Mouse (Mus musculus): Measurements from ENCODE around the gene Nemp2. TPM values are rescaled to one million over a fixed set of nuclear protein-coding genes. Genes with fewer than 3 reads are reported as not detected.

Nemp2 gene
- polyA plus RNA-seq, 1 experiment: 29.5 TPM

DNA sequence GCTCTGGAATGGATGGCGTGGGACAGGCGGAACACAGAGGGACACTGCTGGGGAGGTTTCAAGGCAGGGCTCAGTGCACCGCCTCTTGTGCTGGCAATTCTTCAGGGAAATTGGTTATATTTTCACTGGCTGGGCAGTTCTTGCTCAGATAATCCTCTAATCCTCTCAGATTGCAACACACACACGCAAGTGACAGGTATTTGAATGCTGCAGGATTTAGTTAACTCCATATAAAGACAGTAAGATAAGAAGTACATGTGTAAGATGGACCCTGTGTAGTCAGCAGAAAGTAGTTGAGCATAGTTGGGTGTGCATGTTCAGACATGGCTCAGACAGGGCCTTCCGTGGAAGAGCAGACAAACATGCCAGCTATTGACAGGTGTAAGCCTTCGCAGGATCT lies 3.7 kb downstream of the Nemp2 start:
- 0 out of 2 replicates have a peak, but pooled peaks cover 2% of the 10 kb centered on the region for H3K4me1 ChIP-seq (replicated peaks; ENCODE audit: control insufficient read depth, insufficient read depth, low read length)
- no peaks in the 10 kb centered on the region for H3K27me3 ChIP-seq (ENCODE audit: control insufficient read depth, insufficient read depth, low read length)
- WGBS: 95% methylated on average over 6 of the region's 6 CpGs
- peaks cover 16% of the 10 kb centered on the region for H3K36me3 ChIP-seq (ENCODE audit: control insufficient read depth, insufficient read depth, low read length)
- TF ChIP-seq CTCF (IDR thresholded peaks at IDR 0.05; ENCODE audit: borderline replicate concordance, control insufficient read depth, extremely low read depth, insufficient read depth, low read length, poor library complexity) (no peak), POLR2A (IDR thresholded peaks at IDR 0.05; ENCODE audit: control insufficient read depth, extremely low read depth, insufficient read depth, low read length, poor library complexity) (no peak)
- DNase-seq: no peak
- H3K4me3 ChIP-seq (ENCODE audit: control insufficient read depth, insufficient read depth, low read length): no peak overlapping the region
- H3K27ac ChIP-seq (ENCODE audit: control insufficient read depth, insufficient read depth, low read length): no peak overlapping the region

DNA sequence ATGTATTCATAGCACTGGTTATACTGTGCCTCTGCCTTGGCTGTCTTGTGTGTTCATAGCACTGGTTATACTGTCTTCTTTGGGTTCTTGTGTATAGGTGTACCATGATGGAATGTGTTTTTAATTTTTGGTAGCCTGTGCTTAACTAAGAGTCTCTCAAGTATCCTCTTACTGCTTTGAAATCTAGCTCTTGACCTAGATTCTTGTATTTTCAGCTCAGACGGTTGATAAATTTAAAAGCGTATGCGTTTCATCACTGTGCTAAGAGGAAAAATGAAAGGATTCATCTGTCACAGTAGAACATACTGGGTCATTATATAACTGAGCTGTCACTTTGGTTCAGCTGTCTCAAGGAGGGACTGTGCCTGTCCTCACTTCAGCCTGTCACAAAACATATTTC lies 5.4 kb downstream of the Nemp2 start:
- TF ChIP-seq CTCF (IDR thresholded peaks at IDR 0.05; ENCODE audit: borderline replicate concordance, control insufficient read depth, extremely low read depth, insufficient read depth, low read length, poor library complexity): no peak
- no peak for TF ChIP-seq POLR2A (IDR thresholded peaks at IDR 0.05; ENCODE audit: control insufficient read depth, extremely low read depth, insufficient read depth, low read length, poor library complexity)
- H3K27me3 ChIP-seq (ENCODE audit: control insufficient read depth, insufficient read depth, low read length): no peaks in the 10 kb centered on the region
- DNase-seq: no peak
- H3K27ac ChIP-seq (ENCODE audit: control insufficient read depth, insufficient read depth, low read length): no peak overlapping the region
- H3K36me3 ChIP-seq (ENCODE audit: control insufficient read depth, insufficient read depth, low read length): peaks cover 30% of the 10 kb centered on the region
- no peak overlapping the region for H3K4me3 ChIP-seq (ENCODE audit: control insufficient read depth, insufficient read depth, low read length)
- H3K4me1 ChIP-seq (replicated peaks; ENCODE audit: control insufficient read depth, insufficient read depth, low read length): 0 out of 2 replicates have a peak, but pooled peaks cover 2% of the 10 kb centered on the region
- WGBS: 97% methylated on average over 3 of the region's 3 CpGs

DNA sequence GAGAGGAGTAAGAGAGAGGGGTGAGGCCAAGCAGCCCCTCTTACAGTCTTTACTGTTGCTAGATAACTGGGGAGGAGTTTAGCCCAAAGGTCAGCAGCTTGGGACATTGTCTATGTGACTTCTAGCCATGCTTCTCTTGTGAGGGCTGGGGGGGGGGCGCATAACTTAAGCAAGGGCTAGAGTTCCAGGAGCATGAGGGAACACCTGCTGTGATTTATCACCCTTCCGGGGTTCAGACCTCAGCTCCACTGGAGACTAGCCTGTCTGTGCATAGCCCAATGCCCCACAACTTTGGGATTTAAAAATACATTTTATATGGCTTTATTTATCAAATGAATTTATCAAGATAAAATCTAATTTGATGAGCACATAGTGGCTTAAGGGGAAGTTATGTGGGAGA lies 7.6 kb downstream of the Nemp2 start:
- H3K4me1 ChIP-seq (replicated peaks; ENCODE audit: control insufficient read depth, insufficient read depth, low read length): 0 out of 2 replicates have a peak, but pooled peaks cover 2% of the 10 kb centered on the region
- 97% methylated on average over 2 of the region's 2 CpGs for WGBS

DNA sequence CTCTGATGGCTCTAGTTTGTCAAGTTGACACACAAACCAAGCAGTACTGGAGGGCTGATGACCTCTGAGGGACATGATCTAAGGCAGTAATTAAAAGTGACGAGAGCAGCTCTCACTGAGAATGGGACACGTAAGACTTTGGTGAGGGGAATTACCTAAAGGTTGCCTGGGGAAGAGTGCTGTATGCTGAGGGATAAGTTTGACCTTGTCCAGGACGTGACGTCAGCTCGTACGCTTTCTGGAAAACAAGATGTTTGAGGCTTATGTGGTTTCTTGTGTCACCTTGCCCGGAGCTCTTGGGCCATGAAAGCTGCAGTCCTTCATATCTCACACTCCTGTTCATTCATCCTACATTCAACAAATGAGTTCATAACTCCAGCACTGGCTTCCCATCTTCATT lies 8.6 kb downstream of the Nemp2 start:
- Histone ChIP-seq H3K36me3 (ENCODE audit: control insufficient read depth, insufficient read depth, low read length) (peaks cover 39% of the 10 kb centered on the region), H3K27ac (ENCODE audit: control insufficient read depth, insufficient read depth, low read length) (no peak overlapping the region), H3K27me3 (ENCODE audit: control insufficient read depth, insufficient read depth, low read length) (no peaks in the 10 kb centered on the region), H3K4me1 (replicated peaks; ENCODE audit: control insufficient read depth, insufficient read depth, low read length) (0 out of 2 replicates have a peak, but pooled peaks cover 2% of the 10 kb centered on the region), H3K4me3 (ENCODE audit: control insufficient read depth, insufficient read depth, low read length) (no peak overlapping the region)
- DNase-seq: no peak
- TF ChIP-seq POLR2A (IDR thresholded peaks at IDR 0.05; ENCODE audit: control insufficient read depth, extremely low read depth, insufficient read depth, low read length, poor library complexity) (no peak), CTCF (IDR thresholded peaks at IDR 0.05; ENCODE audit: borderline replicate concordance, control insufficient read depth, extremely low read depth, insufficient read depth, low read length, poor library complexity) (no peak)
- WGBS: 87% methylated on average over 7 of the region's 7 CpGs

More for the DNA sequence above, 7.6 kb downstream of the Nemp2 start:
- Histone ChIP-seq H3K4me3 (ENCODE audit: control insufficient read depth, insufficient read depth, low read length) (no peak overlapping the region), H3K27me3 (ENCODE audit: control insufficient read depth, insufficient read depth, low read length) (no peaks in the 10 kb centered on the region), H3K36me3 (ENCODE audit: control insufficient read depth, insufficient read depth, low read length) (peaks cover 39% of the 10 kb centered on the region), H3K27ac (ENCODE audit: control insufficient read depth, insufficient read depth, low read length) (no peak overlapping the region)
- no peak for DNase-seq
- TF ChIP-seq POLR2A (IDR thresholded peaks at IDR 0.05; ENCODE audit: control insufficient read depth, extremely low read depth, insufficient read depth, low read length, poor library complexity) (no peak), CTCF (IDR thresholded peaks at IDR 0.05; ENCODE audit: borderline replicate concordance, control insufficient read depth, extremely low read depth, insufficient read depth, low read length, poor library complexity) (no peak)

DNA sequence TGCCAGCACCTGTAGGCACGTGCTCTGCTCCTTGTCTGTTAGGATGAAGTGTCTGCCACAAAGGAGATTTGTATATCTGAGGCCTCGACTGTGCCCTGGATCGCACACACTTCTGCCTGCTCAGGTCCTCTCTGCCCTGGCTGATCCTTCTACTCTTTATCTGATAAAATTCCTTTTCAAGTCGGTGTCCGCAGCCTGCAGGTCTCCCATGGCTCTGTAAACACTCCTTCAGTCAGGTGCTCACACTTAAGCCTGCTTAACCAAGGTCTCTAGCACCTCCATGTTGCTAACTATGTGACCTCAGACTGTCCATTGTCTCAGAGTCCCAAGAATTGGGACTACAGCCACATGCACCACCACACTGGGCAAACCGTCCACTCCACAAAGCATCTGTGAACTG lies 9.8 kb downstream of the Nemp2 start:
- Histone ChIP-seq H3K4me3 (ENCODE audit: control insufficient read depth, insufficient read depth, low read length) (no peak overlapping the region), H3K4me1 (replicated peaks; ENCODE audit: control insufficient read depth, insufficient read depth, low read length) (0 out of 2 replicates have a peak, but pooled peaks cover 1% of the 10 kb centered on the region), H3K27me3 (ENCODE audit: control insufficient read depth, insufficient read depth, low read length) (no peaks in the 10 kb centered on the region), H3K36me3 (ENCODE audit: control insufficient read depth, insufficient read depth, low read length) (peaks cover 45% of the 10 kb centered on the region), H3K27ac (ENCODE audit: control insufficient read depth, insufficient read depth, low read length) (no peak overlapping the region)
- 97% methylated on average over 6 of the region's 6 CpGs for WGBS
- no peak for TF ChIP-seq CTCF (IDR thresholded peaks at IDR 0.05; ENCODE audit: borderline replicate concordance, control insufficient read depth, extremely low read depth, insufficient read depth, low read length, poor library complexity)
- TF ChIP-seq POLR2A (IDR thresholded peaks at IDR 0.05; ENCODE audit: control insufficient read depth, extremely low read depth, insufficient read depth, low read length, poor library complexity): no peak
- DNase-seq: no peak

DNA sequence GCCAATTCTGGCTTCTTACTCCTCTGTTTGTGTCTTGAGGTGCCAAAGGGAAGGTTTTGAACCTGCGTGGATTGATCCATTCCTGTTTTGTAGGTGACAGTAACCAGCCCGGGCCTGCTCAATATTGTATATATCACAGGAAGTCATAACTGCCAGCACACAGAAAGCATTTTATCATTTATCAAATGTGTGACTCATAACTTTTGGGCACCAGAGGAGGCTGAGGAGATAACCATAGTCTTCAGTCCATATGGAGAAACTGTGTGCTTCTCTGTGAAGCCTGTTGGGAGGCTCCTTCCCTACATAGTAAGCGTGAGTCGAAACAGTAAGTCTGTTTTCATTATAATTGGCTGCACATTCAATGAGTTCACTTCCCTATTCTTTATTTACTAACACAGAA lies 10.2 kb downstream of the Nemp2 start:
- whole genome bisulfite sequencing: 92% methylated on average over 4 of the region's 4 CpGs

More for the DNA sequence above, 10.2 kb downstream of the Nemp2 start:
- DNase-seq: no peak
- H3K36me3 ChIP-seq (ENCODE audit: control insufficient read depth, insufficient read depth, low read length): peaks cover 45% of the 10 kb centered on the region
- no peaks in the 10 kb centered on the region for H3K27me3 ChIP-seq (ENCODE audit: control insufficient read depth, insufficient read depth, low read length)
- no peak for TF ChIP-seq POLR2A (IDR thresholded peaks at IDR 0.05; ENCODE audit: control insufficient read depth, extremely low read depth, insufficient read depth, low read length, poor library complexity)
- TF ChIP-seq CTCF (IDR thresholded peaks at IDR 0.05; ENCODE audit: borderline replicate concordance, control insufficient read depth, extremely low read depth, insufficient read depth, low read length, poor library complexity): no peak
- H3K4me1 ChIP-seq (replicated peaks; ENCODE audit: control insufficient read depth, insufficient read depth, low read length): no peaks in the 10 kb centered on the region
- H3K4me3 ChIP-seq (ENCODE audit: control insufficient read depth, insufficient read depth, low read length): no peak overlapping the region
- no peak overlapping the region for H3K27ac ChIP-seq (ENCODE audit: control insufficient read depth, insufficient read depth, low read length)
